Mouse (Mus musculus): ENCODE data around the gene Agap1. TPM values are rescaled to one million over a fixed set of nuclear protein-coding genes. Genes with fewer than 3 reads are reported as not detected.
A peak's percentile ranks its signal among the peaks of the same experiment; 100 is the strongest.

The Agap1 gene
- polyA plus RNA-seq, 1 experiment from 2014 or later = 7.2 TPM

- Histone ChIP-seq H3K4me1 (replicated peaks) (peaks cover 8% of the 10 kb centered on the region; the same call in 1 of the 2 replicates), H3K4me2 (no peak overlapping the region), H3K4me3 (no peak overlapping the region), H3K27me3 (no peaks in the 10 kb centered on the region), H3K27ac (no peak overlapping the region; the same call in 1 of the 2 replicates), H3K9ac (no peak overlapping the region; the same call in 1 of the 2 replicates), H3K9me3 (replicated peaks) (no peaks in the 10 kb centered on the region), H3K36me3 (no peaks in the 10 kb centered on the region)
- no peak for ATAC-seq (replicated peaks; ENCODE audit: insufficient number of reproducible peaks, insufficient read depth, low FRiP score, low read depth)
- 47% methylated on average over 12 of the region's 12 CpGs for WGBS
Observed at GRCm38 (mm10) chr1:89870134-89870905, 415.7 kb downstream of the Agap1 start.

- H3K9ac ChIP-seq = no peak overlapping the region; the same call in 1 of the 2 replicates
- H3K4me1 ChIP-seq (replicated peaks) = peaks cover 8% of the 10 kb centered on the region; the same call in 1 of the 2 replicates
- H3K27me3 ChIP-seq = no peaks in the 10 kb centered on the region
- H3K9me3 ChIP-seq (replicated peaks) = no peaks in the 10 kb centered on the region
- WGBS = 61% methylated on average over 6 of the region's 6 CpGs
- H3K4me3 ChIP-seq = no peak overlapping the region
- H3K36me3 ChIP-seq = no peaks in the 10 kb centered on the region
- ATAC-seq (replicated peaks; ENCODE audit: insufficient number of reproducible peaks, insufficient read depth, low FRiP score, low read depth) = no peak
- H3K4me2 ChIP-seq = no peak overlapping the region
- no peak overlapping the region for H3K27ac ChIP-seq
Observed at GRCm38 (mm10) chr1:89870906-89871211, 416.3 kb downstream of the Agap1 start.

GRCm38 (mm10) chr1:89876346-89877072 lies 421.9 kb downstream of the Agap1 start:
- Histone ChIP-seq H3K27me3 (no peaks in the 10 kb centered on the region), H3K9me3 (replicated peaks) (no peaks in the 10 kb centered on the region), H3K4me2 (no peak overlapping the region), H3K4me1 (replicated peaks) (peaks cover 8% of the 10 kb centered on the region; the same call in 1 of the 2 replicates), H3K36me3 (no peaks in the 10 kb centered on the region), H3K27ac (no peak overlapping the region; the same call in 1 of the 2 replicates), H3K4me3 (no peak overlapping the region), H3K9ac (no peak overlapping the region)
- ATAC-seq (replicated peaks; ENCODE audit: insufficient number of reproducible peaks, insufficient read depth, low FRiP score, low read depth) = peak; percentile 65
- 42% methylated on average over 5 of the region's 5 CpGs for WGBS

GRCm38 (mm10) chr1:89878496-89878895 lies 423.9 kb downstream of the Agap1 start:
- 78% methylated on average over 11 of the region's 11 CpGs for WGBS
- no peak overlapping the region for H3K9ac ChIP-seq
- ATAC-seq (replicated peaks; ENCODE audit: insufficient number of reproducible peaks, insufficient read depth, low FRiP score, low read depth) = no peak
- no peaks in the 10 kb centered on the region for H3K27me3 ChIP-seq
- peaks cover 8% of the 10 kb centered on the region; the same call in 1 of the 2 replicates for H3K4me1 ChIP-seq (replicated peaks)
- H3K4me2 ChIP-seq = no peak overlapping the region
- no peaks in the 10 kb centered on the region for H3K9me3 ChIP-seq (replicated peaks)
- H3K4me3 ChIP-seq = no peak overlapping the region
- H3K27ac ChIP-seq = no peak overlapping the region
- no peaks in the 10 kb centered on the region for H3K36me3 ChIP-seq

GRCm38 (mm10) chr1:89880193-89880592 lies 425.6 kb downstream of the Agap1 start:
- WGBS = 55% methylated on average over 8 of the region's 8 CpGs
- Histone ChIP-seq H3K4me1 (replicated peaks) (peaks cover 8% of the 10 kb centered on the region; the same call in 1 of the 2 replicates), H3K9ac (no peak overlapping the region), H3K27me3 (no peaks in the 10 kb centered on the region), H3K4me2 (no peak overlapping the region), H3K9me3 (replicated peaks) (no peaks in the 10 kb centered on the region), H3K4me3 (no peak overlapping the region), H3K27ac (no peak overlapping the region), H3K36me3 (no peaks in the 10 kb centered on the region)
- ATAC-seq (replicated peaks; ENCODE audit: insufficient number of reproducible peaks, insufficient read depth, low FRiP score, low read depth) = no peak

- ATAC-seq (replicated peaks; ENCODE audit: insufficient number of reproducible peaks, insufficient read depth, low FRiP score, low read depth) = no peak
Observed at GRCm38 (mm10) chr1:89880834-89881233, 426.2 kb downstream of the Agap1 start.

GRCm38 (mm10) chr1:89884335-89884734 lies 429.7 kb downstream of the Agap1 start:
- 84% methylated on average over 8 of the region's 8 CpGs for WGBS
- H3K4me1 ChIP-seq (replicated peaks) = peaks cover 6% of the 10 kb centered on the region; the same call in 1 of the 2 replicates
- ATAC-seq (replicated peaks; ENCODE audit: insufficient number of reproducible peaks, insufficient read depth, low FRiP score, low read depth) = no peak
- no peak overlapping the region for H3K4me2 ChIP-seq
- H3K9me3 ChIP-seq (replicated peaks) = no peaks in the 10 kb centered on the region
- no peaks in the 10 kb centered on the region for H3K27me3 ChIP-seq
- no peak overlapping the region for H3K4me3 ChIP-seq
- peaks cover 8% of the 10 kb centered on the region; the same call in 1 of the 2 replicates for H3K36me3 ChIP-seq
- H3K9ac ChIP-seq = no peak overlapping the region
- no peak overlapping the region for H3K27ac ChIP-seq

More at GRCm38 (mm10) chr1:89880834-89881233, 426.2 kb downstream of the Agap1 start:
- Histone ChIP-seq H3K4me2 (no peak overlapping the region), H3K36me3 (no peaks in the 10 kb centered on the region), H3K4me1 (replicated peaks) (peaks cover 8% of the 10 kb centered on the region; the same call in 1 of the 2 replicates), H3K9me3 (replicated peaks) (no peaks in the 10 kb centered on the region), H3K27me3 (no peaks in the 10 kb centered on the region), H3K4me3 (no peak overlapping the region), H3K9ac (no peak overlapping the region), H3K27ac (no peak overlapping the region)
- 70% methylated on average over 10 of the region's 10 CpGs for WGBS

- no peaks in the 10 kb centered on the region for H3K9me3 ChIP-seq (replicated peaks)
- ATAC-seq (replicated peaks; ENCODE audit: insufficient number of reproducible peaks, insufficient read depth, low FRiP score, low read depth) = no peak
- no peak overlapping the region for H3K27ac ChIP-seq
- peaks cover 17% of the 10 kb centered on the region for H3K36me3 ChIP-seq
- WGBS = 50% methylated on average over 4 of the region's 4 CpGs
- H3K4me3 ChIP-seq = no peak overlapping the region
- H3K4me2 ChIP-seq = no peak overlapping the region
- no peaks in the 10 kb centered on the region; the same call in 1 of the 2 replicates for H3K4me1 ChIP-seq (replicated peaks)
- no peaks in the 10 kb centered on the region for H3K27me3 ChIP-seq
- H3K9ac ChIP-seq = no peak overlapping the region
Observed at GRCm38 (mm10) chr1:89885696-89886095, 431.1 kb downstream of the Agap1 start.

GRCm38 (mm10) chr1:89891400-89891799 lies 436.8 kb downstream of the Agap1 start:
- 68% methylated on average over 6 of the region's 6 CpGs for WGBS
- Histone ChIP-seq H3K9me3 (replicated peaks) (no peaks in the 10 kb centered on the region), H3K36me3 (peaks cover 19% of the 10 kb centered on the region), H3K27ac (no peak overlapping the region), H3K4me1 (replicated peaks) (no peaks in the 10 kb centered on the region), H3K4me2 (no peak overlapping the region), H3K9ac (no peak overlapping the region), H3K4me3 (no peak overlapping the region), H3K27me3 (no peaks in the 10 kb centered on the region)
- ATAC-seq (replicated peaks; ENCODE audit: insufficient number of reproducible peaks, insufficient read depth, low FRiP score, low read depth) = no peak

GRCm38 (mm10) chr1:89892281-89892680 lies 437.7 kb downstream of the Agap1 start:
- H3K4me2 ChIP-seq = no peak overlapping the region
- no peak overlapping the region for H3K27ac ChIP-seq
- 72% methylated on average over 7 of the region's 7 CpGs for WGBS
- H3K27me3 ChIP-seq = no peaks in the 10 kb centered on the region
- H3K9ac ChIP-seq = no peak overlapping the region
- no peaks in the 10 kb centered on the region for H3K4me1 ChIP-seq (replicated peaks)
- peaks cover 19% of the 10 kb centered on the region for H3K36me3 ChIP-seq
- no peaks in the 10 kb centered on the region for H3K9me3 ChIP-seq (replicated peaks)
- H3K4me3 ChIP-seq = no peak overlapping the region
- no peak for ATAC-seq (replicated peaks; ENCODE audit: insufficient number of reproducible peaks, insufficient read depth, low FRiP score, low read depth)

- no peak overlapping the region for H3K4me2 ChIP-seq
- peaks cover under 1% of the 10 kb centered on the region; the same call in 1 of the 2 replicates for H3K36me3 ChIP-seq
- H3K27me3 ChIP-seq = no peaks in the 10 kb centered on the region
- no peaks in the 10 kb centered on the region for H3K9me3 ChIP-seq (replicated peaks)
- no peak overlapping the region for H3K9ac ChIP-seq
- 70% methylated on average over 5 of the region's 5 CpGs for WGBS
- H3K27ac ChIP-seq = no peak overlapping the region
- no peak overlapping the region for H3K4me3 ChIP-seq
- no peak for ATAC-seq (replicated peaks; ENCODE audit: insufficient number of reproducible peaks, insufficient read depth, low FRiP score, low read depth)
- H3K4me1 ChIP-seq (replicated peaks) = no peaks in the 10 kb centered on the region
Observed at GRCm38 (mm10) chr1:89895801-89896200, 441.2 kb downstream of the Agap1 start.

Data from heart, embryonic 15.5 days (tissue).